Mouse (Mus musculus): ENCODE measurements around the gene Fmnl2.

GRCm38 (mm10) chr2:52896995-52897394 lies 39.3 kb downstream of the Fmnl2 start:
- TF ChIP-seq EP300 (IDR thresholded peaks at IDR 0.05; ENCODE audit: insufficient read depth, low read depth, low read length) (no peak), POLR2A (IDR thresholded peaks at IDR 0.05; ENCODE audit: insufficient read depth, low read depth, low read length) (no peak), CTCF (IDR thresholded peaks at IDR 0.05) (no peak)

Data from heart, adult 2 months (tissue).